Mouse (Mus musculus) megakaryocyte, embryonic 14.5 days (primary cell): ENCODE results near the gene Gkap1.

Experiments
- FLI1 ChIP-seq: IDR thresholded peaks from 2 replicates; pipeline ENCODE4 v1.6.1; 2012; ENCODE audit warnings: low read length, inconsistent platforms, mixed read lengths
- GATA1 ChIP-seq: IDR thresholded peaks from 3 replicates; pipeline ENCODE4 v1.6.1; 2012; ENCODE audit warnings: mixed read lengths, low read length, inconsistent platforms, borderline replicate concordance

DNA sequence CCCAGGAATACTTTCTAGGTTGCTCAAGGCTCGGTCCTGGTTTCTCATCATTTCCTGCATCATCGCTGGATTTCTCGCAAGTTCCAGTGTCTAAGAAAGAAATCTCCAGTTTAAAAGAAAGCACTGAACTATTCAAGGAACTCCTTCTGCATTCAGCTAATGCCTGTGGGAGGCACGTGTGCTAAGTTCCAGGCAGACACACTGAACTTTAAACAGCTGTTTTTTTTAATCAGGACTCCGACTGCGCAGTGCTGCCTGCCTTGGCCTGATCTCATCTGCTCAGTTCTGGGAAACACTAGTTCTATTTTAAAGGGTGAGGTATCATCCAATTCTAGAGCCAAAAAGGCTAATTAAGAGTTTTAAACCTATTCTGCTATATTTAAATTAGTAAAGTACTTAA lies 83.4 kb downstream of the Gkap1 start:
- TF ChIP-seq FLI1 (no peak), GATA1 (no peak)
